Mouse (Mus musculus) bone marrow, adult 2 months (tissue): ENCODE measurements around the gene Trim24. TPM values are rescaled to one million over a fixed set of nuclear protein-coding genes. Genes with fewer than 3 reads are reported as not detected.

Experiments
- H3K27ac ChIP-seq: fragments of 200-500 bp; 2 replicates; pipeline ENCODE4 v1.5.1; 2012; ENCODE audit warnings: low read depth, mild to moderate bottlenecking, control low read depth, inconsistent platforms, low read length; ENCODE audit not compliant: control insufficient read depth, poor library complexity, insufficient read depth
- H3K4me1 ChIP-seq: fragments of 200-500 bp; 2 replicates; pipeline ENCODE4 v1.6.1; 2011; ENCODE audit warnings: low read length; ENCODE audit not compliant: control insufficient read depth, insufficient read depth
- H3K4me3 ChIP-seq: fragments of 200-500 bp; replicated peaks from 2 replicates; pipeline ENCODE3; 2011; ENCODE audit warnings: mild to moderate bottlenecking, low read depth, low read length, control low read depth; ENCODE audit not compliant: control insufficient read depth
- CTCF ChIP-seq: fragments of 200-500 bp; IDR thresholded peaks from 2 replicates; pipeline ENCODE4 v1.5.1; 2011; ENCODE audit warnings: low read length, control low read depth; ENCODE audit not compliant: control insufficient read depth, insufficient read depth
- POLR2A ChIP-seq: fragments of 200-500 bp; IDR thresholded peaks from 2 replicates; pipeline ENCODE4 v1.6.1; 2011; ENCODE audit warnings: low read depth, mild to moderate bottlenecking, control low read depth, low read length, borderline replicate concordance; ENCODE audit not compliant: control insufficient read depth
- WGBS: fragments of 180-500 bp; shearing (Covaris S2); methylation state at CpG from one replicate; pipeline ENCODE4 v1.1.7; 2018; 5-methylcytosine and 5-hydroxymethylcytosine counted together
- polyA plus RNA-seq: library from polyadenylated mRNA; stranded (reverse); fragments of >200 nt; gene quantifications from 2 replicates; pipeline ENCODE4 v1.2.4, GENCODE M21; 2011; ENCODE audit warnings: low replicate concordance; ENCODE audit not compliant: missing spikeins, insufficient read depth, insufficient read length

Gene Trim24
- polyA plus RNA-seq, 1 experiment = 19.7 TPM

- TF ChIP-seq POLR2A (no peak), CTCF (no peak)
- 88% methylated on average over 5 of the region's 5 CpGs for WGBS
- no peak overlapping the region for H3K4me3 ChIP-seq
- no peaks in the 10 kb centered on the region for H3K4me1 ChIP-seq
- H3K27ac ChIP-seq = no peak overlapping the region; the same call in 1 of the 2 replicates
Measured at GRCm38 (mm10) chr6:37895646-37896435, 25.2 kb downstream of the Trim24 start.

GRCm38 (mm10) chr6:37900221-37900620, 29.6 kb downstream of the Trim24 start:
- WGBS = 91% methylated on average over 2 of the region's 2 CpGs
- no peak overlapping the region for H3K27ac ChIP-seq
- TF ChIP-seq CTCF (no peak), POLR2A (no peak)

GRCm38 (mm10) chr6:37901791-37902190, 31.2 kb downstream of the Trim24 start:
- H3K4me1 ChIP-seq = no peaks in the 10 kb centered on the region
- no peak overlapping the region for H3K4me3 ChIP-seq
- TF ChIP-seq POLR2A (no peak), CTCF (no peak)
- WGBS = 84% methylated on average over 2 of the region's 2 CpGs
- no peak overlapping the region for H3K27ac ChIP-seq

More at GRCm38 (mm10) chr6:37900221-37900620, 29.6 kb downstream of the Trim24 start:
- Histone ChIP-seq H3K4me3 (no peak overlapping the region), H3K4me1 (no peaks in the 10 kb centered on the region)

GRCm38 (mm10) chr6:37903810-37904209, 33.2 kb downstream of the Trim24 start:
- 79% methylated on average over 1 of the region's 1 CpGs for WGBS
- H3K27ac ChIP-seq = no peak overlapping the region
- TF ChIP-seq CTCF = no peak
- no peak for TF ChIP-seq POLR2A
- no peak overlapping the region for H3K4me3 ChIP-seq
- H3K4me1 ChIP-seq = no peaks in the 10 kb centered on the region

GRCm38 (mm10) chr6:37913525-37913924, 42.9 kb downstream of the Trim24 start:
- Histone ChIP-seq H3K27ac (no peak overlapping the region), H3K4me1 (no peaks in the 10 kb centered on the region), H3K4me3 (no peak overlapping the region)
- no peak for TF ChIP-seq CTCF
- no peak for TF ChIP-seq POLR2A
- 98% methylated on average over 2 of the region's 2 CpGs for WGBS

- no peaks in the 10 kb centered on the region for H3K4me1 ChIP-seq
- TF ChIP-seq POLR2A = no peak
- TF ChIP-seq CTCF = no peak
- H3K4me3 ChIP-seq = no peak overlapping the region
Measured at GRCm38 (mm10) chr6:37925104-37925503, 54.5 kb downstream of the Trim24 start.

GRCm38 (mm10) chr6:37926751-37927150, 56.1 kb downstream of the Trim24 start:
- no peak overlapping the region for H3K4me3 ChIP-seq
- H3K27ac ChIP-seq = no peak overlapping the region
- H3K4me1 ChIP-seq = no peaks in the 10 kb centered on the region
- TF ChIP-seq POLR2A = no peak
- no peak for TF ChIP-seq CTCF
- WGBS = 87% methylated on average over 1 of the region's 1 CpGs

More at GRCm38 (mm10) chr6:37925104-37925503, 54.5 kb downstream of the Trim24 start:
- no peak overlapping the region for H3K27ac ChIP-seq
- WGBS = 98% methylated on average over 1 of the region's 1 CpGs

GRCm38 (mm10) chr6:37936498-37936897, 65.9 kb downstream of the Trim24 start:
- H3K4me1 ChIP-seq = no peaks in the 10 kb centered on the region; the same call in 1 of the 2 replicates
- 90% methylated on average over 6 of the region's 6 CpGs for WGBS
- no peak overlapping the region for H3K4me3 ChIP-seq
- H3K27ac ChIP-seq = no peak overlapping the region
- TF ChIP-seq CTCF (no peak), POLR2A (no peak)

GRCm38 (mm10) chr6:37951306-37951705, 80.7 kb downstream of the Trim24 start:
- no peak overlapping the region for H3K27ac ChIP-seq
- no peak for TF ChIP-seq POLR2A
- TF ChIP-seq CTCF = no peak
- H3K4me3 ChIP-seq = no peak overlapping the region
- WGBS = 90% methylated on average over 6 of the region's 6 CpGs
- H3K4me1 ChIP-seq = no peaks in the 10 kb centered on the region
